Mouse (Mus musculus) forebrain, embryonic 11.5 days (tissue): Measurements from ENCODE around the gene Tmem89. TPM values are rescaled to one million over a fixed set of nuclear protein-coding genes. Genes with fewer than 3 reads are reported as not detected.

ENCODE experiments used
- ATAC-seq: fragments of 200-750 bp; cut with Nextera tagmentation; replicated peaks from 2 replicates; pipeline ENCODE4 v1.8.0; 2017; ENCODE audit warnings: moderate TSS enrichment; ENCODE audit not compliant: low FRiP score
- DNase-seq: peaks from one replicate; pipeline ENCODE4 v3.0.0-alpha.2; 2017; ENCODE audit warnings: low spot score
- H3K27ac ChIP-seq: fragments of 300-500 bp; sonication (generic); 2 replicates; pipeline ENCODE4 v1.5.1; 2014; ENCODE audit warnings: low read depth, low read length
- H3K27me3 ChIP-seq: fragments of 300-500 bp; sonication (generic); 2 replicates; pipeline ENCODE4 v1.6.1; 2014; ENCODE audit warnings: mild to moderate bottlenecking, low read length, mixed read lengths; ENCODE audit not compliant: control insufficient read depth, insufficient read depth
- H3K36me3 ChIP-seq: fragments of 300-500 bp; sonication (generic); 2 replicates; pipeline ENCODE4 v1.6.1; 2014; ENCODE audit warnings: mild to moderate bottlenecking, low read length, moderate library complexity, mixed read lengths; ENCODE audit not compliant: control insufficient read depth, insufficient read depth
- H3K4me1 ChIP-seq: fragments of 300-500 bp; sonication (generic); replicated peaks from 2 replicates; pipeline ENCODE4 v1.6.1; 2014; ENCODE audit warnings: low read length, mixed read lengths; ENCODE audit not compliant: control insufficient read depth, insufficient read depth
- H3K4me2 ChIP-seq: fragments of 300-500 bp; sonication (generic); 2 replicates; pipeline ENCODE4 v1.6.1; 2014; ENCODE audit warnings: low read depth, mild to moderate bottlenecking, low read length, moderate library complexity, mixed read lengths; ENCODE audit not compliant: severe bottlenecking
- H3K4me3 ChIP-seq: fragments of 300-500 bp; sonication (generic); 2 replicates; pipeline ENCODE4 v1.5.1; 2014; ENCODE audit warnings: low read depth, low read length
- H3K9ac ChIP-seq: fragments of 300-500 bp; sonication (generic); 2 replicates; pipeline ENCODE4 v1.6.1; 2014; ENCODE audit warnings: low read length
- H3K9me3 ChIP-seq: fragments of 300-500 bp; sonication (generic); 2 replicates; pipeline ENCODE4 v1.6.1; 2016; ENCODE audit warnings: low read length, mixed read lengths; ENCODE audit not compliant: control insufficient read depth
- WGBS: fragments of 180-500 bp; shearing (Covaris S2); extraction: QIAGEN DNeasy Blood & Tissue Kit; methylation state at CpG from one replicate; pipeline ENCODE4 v1.1.7; 2014; 5-methylcytosine and 5-hydroxymethylcytosine counted together
- polyA plus RNA-seq: library from polyadenylated mRNA; unstranded; fragments of >200 nt; fragmentation: Nextera tagmentation; extraction: Ambion mirVana; gene quantifications from 2 replicates; pipeline ENCODE4 v1.2.1, GENCODE M21; 2014

The Tmem89 gene
- polyA plus RNA-seq, 1 experiment from 2014 or later = not detected

- H3K36me3 ChIP-seq = peaks cover 16% of the 10 kb centered on the region
Observed at GRCm38 (mm10) chr9:108945111-108945510, 30.7 kb downstream of the Tmem89 start.

GRCm38 (mm10) chr9:108945608-108946007, 31.2 kb downstream of the Tmem89 start:
- no peak overlapping the region for H3K27ac ChIP-seq
- WGBS = 85% methylated on average over 5 of the region's 5 CpGs
- no peak for DNase-seq
- no peak overlapping the region for H3K4me2 ChIP-seq
- no peaks in the 10 kb centered on the region for H3K9me3 ChIP-seq
- H3K4me3 ChIP-seq = no peak overlapping the region
- H3K4me1 ChIP-seq = no peaks in the 10 kb centered on the region
- H3K9ac ChIP-seq = no peak overlapping the region
- peaks cover 16% of the 10 kb centered on the region for H3K36me3 ChIP-seq
- H3K27me3 ChIP-seq = no peaks in the 10 kb centered on the region
- ATAC-seq = no peak

More at GRCm38 (mm10) chr9:108945111-108945510, 30.7 kb downstream of the Tmem89 start:
- Histone ChIP-seq H3K9ac (no peak overlapping the region), H3K4me1 (no peaks in the 10 kb centered on the region), H3K27ac (no peak overlapping the region), H3K4me2 (no peak overlapping the region), H3K27me3 (no peaks in the 10 kb centered on the region), H3K4me3 (no peak overlapping the region), H3K9me3 (no peaks in the 10 kb centered on the region)
- 83% methylated on average over 9 of the region's 9 CpGs for WGBS
- DNase-seq (no peak), ATAC-seq (no peak)

GRCm38 (mm10) chr9:108949231-108949966, 35.0 kb downstream of the Tmem89 start:
- ATAC-seq = no peak
- peaks cover 7% of the 10 kb centered on the region; the same call in 1 of the 2 replicates for H3K36me3 ChIP-seq
- no peak for DNase-seq

GRCm38 (mm10) chr9:108949967-108950728, 35.7 kb downstream of the Tmem89 start:
- WGBS = 85% methylated on average over 9 of the region's 9 CpGs
- no peak overlapping the region for H3K4me3 ChIP-seq
- H3K4me1 ChIP-seq = no peaks in the 10 kb centered on the region; the same call in 1 of the 2 replicates

More at GRCm38 (mm10) chr9:108949231-108949966, 35.0 kb downstream of the Tmem89 start:
- no peaks in the 10 kb centered on the region for H3K9me3 ChIP-seq
- H3K9ac ChIP-seq = no peak overlapping the region
- H3K4me3 ChIP-seq = no peak overlapping the region
- H3K4me2 ChIP-seq = no peak overlapping the region
- no peak overlapping the region for H3K27ac ChIP-seq
- no peaks in the 10 kb centered on the region; the same call in 1 of the 2 replicates for H3K4me1 ChIP-seq
- 82% methylated on average over 13 of the region's 13 CpGs for WGBS
- H3K27me3 ChIP-seq = peaks cover 8% of the 10 kb centered on the region

GRCm38 (mm10) chr9:108953081-108953636, 38.7 kb downstream of the Tmem89 start, which contains the start of gene Col7a1:
Gene Col7a1, plus strand, starts transcription at chr9:108953586.
- Histone ChIP-seq H3K4me2 (peak within 1 kb of the TSS; percentile 27; the same call in 1 of the 2 replicates), H3K27me3 (peaks cover 8% of the 10 kb centered on the region), H3K4me3 (no peak within 1 kb of the TSS), H3K36me3 (peaks cover 3% of the 10 kb centered on the region; the same call in 1 of the 2 replicates), H3K27ac (no peak within 1 kb of the TSS), H3K9ac (no peak within 1 kb of the TSS), H3K4me1 (no peaks in the 10 kb centered on the region; the same call in 1 of the 2 replicates), H3K9me3 (no peaks in the 10 kb centered on the region)
- WGBS = 10% methylated on average over 15 of the region's 15 CpGs
- ATAC-seq (no peak), DNase-seq (no peak)

More at GRCm38 (mm10) chr9:108949967-108950728, 35.7 kb downstream of the Tmem89 start:
- DNase-seq = no peak
- Histone ChIP-seq H3K27me3 (peaks cover 8% of the 10 kb centered on the region), H3K9me3 (no peaks in the 10 kb centered on the region), H3K4me2 (no peak overlapping the region), H3K9ac (no peak overlapping the region), H3K27ac (peak overlapping the region; percentile 37; the same call in 1 of the 2 replicates), H3K36me3 (peaks cover 7% of the 10 kb centered on the region; the same call in 1 of the 2 replicates)
- ATAC-seq = no peak

- WGBS = 94% methylated on average over 11 of the region's 11 CpGs
- DNase-seq (no peak), ATAC-seq (no peak)
- H3K9ac ChIP-seq = no peak overlapping the region
- H3K27me3 ChIP-seq = peaks cover 8% of the 10 kb centered on the region
- no peaks in the 10 kb centered on the region for H3K9me3 ChIP-seq
- no peak overlapping the region for H3K4me3 ChIP-seq
- no peaks in the 10 kb centered on the region; the same call in 1 of the 2 replicates for H3K36me3 ChIP-seq
- no peaks in the 10 kb centered on the region; the same call in 1 of the 2 replicates for H3K4me1 ChIP-seq
- H3K4me2 ChIP-seq = no peak overlapping the region
- no peak overlapping the region for H3K27ac ChIP-seq
Observed at GRCm38 (mm10) chr9:108955241-108955640, 40.8 kb downstream of the Tmem89 start.

- Histone ChIP-seq H3K4me2 (no peak overlapping the region), H3K9me3 (no peaks in the 10 kb centered on the region), H3K4me3 (no peak overlapping the region), H3K4me1 (no peaks in the 10 kb centered on the region; the same call in 1 of the 2 replicates), H3K27me3 (peaks cover 8% of the 10 kb centered on the region), H3K36me3 (no peaks in the 10 kb centered on the region), H3K27ac (no peak overlapping the region), H3K9ac (no peak overlapping the region)
- ATAC-seq = no peak
- WGBS = 88% methylated on average over 11 of the region's 11 CpGs
- DNase-seq = no peak
Observed at GRCm38 (mm10) chr9:108955846-108956245, 41.4 kb downstream of the Tmem89 start.

GRCm38 (mm10) chr9:108963577-108963976, 49.2 kb downstream of the Tmem89 start:
- H3K36me3 ChIP-seq = no peaks in the 10 kb centered on the region
- no peaks in the 10 kb centered on the region for H3K4me1 ChIP-seq
- DNase-seq = no peak
- no peak overlapping the region for H3K4me3 ChIP-seq
- no peaks in the 10 kb centered on the region for H3K9me3 ChIP-seq
- no peak overlapping the region for H3K4me2 ChIP-seq
- H3K27me3 ChIP-seq = no peaks in the 10 kb centered on the region
- H3K9ac ChIP-seq = no peak overlapping the region
- ATAC-seq = no peak
- WGBS = 84% methylated on average over 3 of the region's 3 CpGs
- no peak overlapping the region for H3K27ac ChIP-seq
